Mouse (Mus musculus) gastrocnemius, postnatal 14 days (tissue): ENCODE results near the gene Pole3. TPM values are rescaled to one million over a fixed set of nuclear protein-coding genes. Genes with fewer than 3 reads are reported as not detected.

Experiments used
- DNase-seq: peaks from one replicate; pipeline ENCODE4 v3.0.0; 2021; ENCODE audit warnings: mixed read lengths
- intact Hi-C: fragments of 180-260 bp; cut with DNase I; formaldehyde crosslinking; loops from one replicate; pipeline ENCODE4 v1.15.1; 2025; ENCODE audit warnings: low total_unique reads
- long read RNA-seq, 2 experiments: library from polyadenylated mRNA; stranded (forward); transcript quantifications; one replicate each; pipeline ENCODE4 v2.0.0; 2021
- total RNA-seq, 2 experiments: library from RNA; stranded (reverse); gene quantifications; 2 replicates each; pipeline ENCODE4 v1.2.3; 2021

Pole3 gene
- 10 to 100 TPM; 15.8 to 16.9 TPM for total RNA-seq
- long read RNA-seq, experiment 1, transcript Pole3-201 (4 exons, 1,805 nt) = major isoform, 16 of 19 reads
- long read RNA-seq, experiment 1, partial matches to known transcripts = 1 of 19 reads
- long read RNA-seq, experiment 1, other reads (novel, unspliced or antisense) = 2 of 19 reads
- long read RNA-seq, experiment 2, transcript Pole3-201 (4 exons, 1,805 nt) = major isoform, 14 of 15 reads
- long read RNA-seq, experiment 2, partial matches to known transcripts = 1 of 15 reads
- long read RNA-seq, experiment 2, other reads (novel, unspliced or antisense) = 0 of 15 reads

DNA sequence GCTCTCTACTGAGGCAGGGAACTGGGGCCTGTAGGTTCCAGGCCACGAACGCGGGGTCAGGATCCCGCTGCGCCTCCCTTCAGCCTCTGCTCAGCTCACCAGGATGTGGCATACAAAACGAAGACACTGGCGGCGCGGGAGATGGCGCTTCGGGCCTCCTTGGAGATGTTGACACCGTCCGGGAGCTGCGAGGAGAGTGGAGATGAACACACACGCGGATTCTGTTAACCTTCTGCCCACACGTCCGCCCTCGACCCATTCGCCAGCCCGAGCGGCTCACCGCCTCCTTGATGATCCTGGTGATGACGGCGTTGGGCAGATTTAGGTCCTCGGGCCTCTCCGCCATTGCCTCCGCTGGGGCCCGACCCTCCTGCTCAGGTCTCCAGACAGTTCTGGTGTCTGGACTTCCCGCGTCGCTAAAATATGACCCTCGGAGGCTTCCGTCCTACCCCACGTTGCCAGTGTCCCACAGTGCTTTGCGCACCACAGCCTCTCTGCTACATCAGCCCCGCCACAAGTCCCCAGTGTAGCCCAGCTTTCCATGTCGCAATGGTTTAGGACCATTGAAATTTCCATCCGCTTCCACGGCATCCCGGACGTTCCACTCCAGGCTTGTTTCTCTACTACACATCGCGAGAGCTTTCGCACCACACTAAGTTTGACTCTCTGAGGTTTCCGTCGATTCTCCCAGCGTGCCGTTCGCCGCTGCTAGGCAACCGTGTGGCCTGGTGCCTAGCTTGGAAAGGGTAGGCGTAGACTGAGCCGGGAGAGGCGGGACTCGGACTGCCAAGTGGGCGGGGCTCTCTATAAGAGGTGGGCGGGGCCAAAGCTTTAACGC, at the start of gene Pole3, which contains the start of gene 4933430I17Rik:
TSS of gene Pole3 (minus strand) at position 418 of the 838 bp plus-strand sequence.
TSS of gene 4933430I17Rik (plus strand) at position 719 of the 838 bp plus-strand sequence.
- intact Hi-C loops = no loop called here
- DNase-seq = peak; percentile 99

- intact Hi-C loops = no loop called here
- DNase-seq = no peak
Measured at GRCm38 (mm10) chr4:62570029-62570428, 45.2 kb upstream of the Pole3 start.

GRCm38 (mm10) chr4:62569603-62570002, 44.7 kb upstream of the Pole3 start:
- no peak for DNase-seq
- intact Hi-C loops = no loop called here

DNA sequence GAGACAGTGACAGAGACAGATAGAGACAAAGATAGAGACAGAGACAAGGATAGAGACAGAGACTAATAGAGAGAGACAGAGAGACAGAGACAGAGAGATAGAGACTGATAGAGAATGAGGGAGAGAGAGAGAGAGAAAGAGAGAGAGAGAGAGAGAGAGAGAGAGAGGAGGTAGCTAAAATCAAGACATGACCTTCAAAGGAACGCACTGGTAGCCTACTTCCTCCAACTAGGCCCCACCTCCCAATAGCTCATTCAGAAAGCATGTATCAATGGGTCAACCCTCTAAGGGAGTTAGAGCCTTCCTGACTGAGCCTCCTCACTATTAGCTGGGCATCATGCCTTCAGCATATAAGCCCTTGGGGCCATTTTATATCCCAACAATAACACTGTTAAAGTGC, 43.5 kb upstream of the Pole3 start:
- intact Hi-C loops = no loop called here
- DNase-seq = no peak

DNA sequence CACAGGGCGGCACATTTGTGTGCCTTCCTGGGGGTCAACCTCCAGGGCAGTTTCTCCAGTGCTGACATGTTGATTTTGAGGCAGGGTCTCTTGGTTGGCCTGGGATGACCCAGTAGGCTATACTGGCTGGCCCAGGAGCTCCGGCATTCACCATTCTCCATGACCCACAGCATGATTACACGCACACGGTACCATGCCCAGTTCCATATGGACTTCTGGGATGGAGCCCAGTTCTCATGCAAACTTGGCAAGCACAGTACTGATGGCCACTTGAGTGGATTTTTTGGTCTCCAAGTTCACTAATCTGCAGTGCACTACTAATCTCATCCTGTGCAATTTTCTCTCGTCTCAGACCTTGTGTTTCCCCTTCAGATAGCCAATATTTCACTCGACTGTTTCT, 42.8 kb upstream of the Pole3 start:
- DNase-seq = no peak
- intact Hi-C loops = no loop called here

DNA sequence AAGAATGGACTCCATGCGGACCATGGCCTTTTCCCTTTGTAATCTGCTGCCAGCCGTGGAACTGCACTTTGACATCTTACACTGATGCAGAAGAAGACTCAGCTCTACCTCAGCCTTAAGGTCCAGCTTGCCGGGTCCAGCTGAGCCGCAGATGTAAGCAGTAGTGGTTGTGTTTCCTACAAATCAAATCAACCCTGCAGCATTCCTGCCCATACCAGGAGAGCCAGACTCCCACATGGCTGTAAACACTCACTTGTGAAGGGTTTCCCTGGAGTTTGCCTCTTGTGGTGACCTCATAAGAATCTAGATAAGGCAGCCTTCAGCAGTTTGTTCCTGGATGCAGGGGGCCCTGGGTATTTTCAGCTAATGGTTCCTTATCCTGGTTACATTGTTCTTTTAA, 41.7 kb upstream of the Pole3 start:
- intact Hi-C loops = no loop called here
- DNase-seq = no peak

GRCm38 (mm10) chr4:62562006-62562405, 37.1 kb upstream of the Pole3 start:
- intact Hi-C loops = loop anchor here (5.0 kb wide), 1 partner anchor 200 kb away; no protein-coding TSS in a partner anchor
- DNase-seq = no peak

DNA sequence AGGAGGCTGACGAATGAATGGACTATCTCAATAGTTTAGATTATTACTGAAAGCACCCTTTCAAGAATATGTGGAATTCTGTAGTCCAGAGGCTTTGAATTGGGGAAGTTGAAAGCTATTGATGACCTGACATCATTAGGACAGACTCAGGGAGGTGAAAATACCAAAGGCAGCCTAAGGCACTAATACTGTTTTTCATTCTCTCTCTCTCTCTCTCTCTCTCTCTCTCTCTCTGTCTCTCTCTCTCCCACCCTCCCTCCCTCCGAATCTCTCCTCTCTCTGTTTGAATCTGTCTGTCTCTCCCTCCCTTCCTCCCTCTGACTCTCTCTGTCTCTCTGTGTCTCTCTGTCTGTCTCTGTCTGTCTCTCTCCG, 36.7 kb upstream of the Pole3 start:
- intact Hi-C loops = loop anchor here (2.0 to 5.0 kb wide), 2 partner anchors 133 to 201 kb away; no protein-coding TSS in a partner anchor

GRCm38 (mm10) chr4:62560963-62561629, 36.2 kb upstream of the Pole3 start:
- intact Hi-C loops = loop anchor here (2.0 to 5.0 kb wide), 2 partner anchors 134 to 201 kb away; no protein-coding TSS in a partner anchor
- peak; percentile 52 for DNase-seq

More for the DNA sequence above, 36.7 kb upstream of the Pole3 start:
- DNase-seq = no peak

GRCm38 (mm10) chr4:62559797-62560329, 35.0 kb upstream of the Pole3 start, which contains the start of gene Rgs3:
Gene Rgs3, plus strand, starts transcription at chr4:62559847.
- intact Hi-C loops = loop anchor here (2.0 to 5.0 kb wide), 2 partner anchors 135 to 202 kb away; no protein-coding TSS in a partner anchor

DNA sequence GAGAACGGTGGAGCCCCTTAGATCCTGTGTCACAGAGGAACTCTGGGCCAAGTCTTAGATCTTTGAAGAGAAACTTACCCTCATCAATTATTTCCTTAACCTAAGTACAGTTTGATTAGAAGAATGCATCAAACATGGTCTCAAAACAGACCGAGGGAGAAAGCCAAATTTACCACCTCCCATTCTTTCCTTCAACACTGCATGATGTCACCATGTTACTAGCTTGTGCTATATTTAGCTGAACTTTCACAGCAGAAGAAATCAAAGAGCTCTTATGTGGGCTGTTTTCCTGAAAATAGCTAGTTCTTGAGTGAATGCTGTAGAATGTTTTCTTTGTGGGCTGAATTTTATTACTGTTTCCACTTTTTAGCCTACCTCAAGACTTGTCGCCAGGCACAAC, 32.6 kb upstream of the Pole3 start:
- DNase-seq = no peak
- intact Hi-C loops = no loop called here

More at GRCm38 (mm10) chr4:62559797-62560329, 35.0 kb upstream of the Pole3 start, which contains the start of gene Rgs3:
- DNase-seq = no peak

GRCm38 (mm10) chr4:62551966-62552365, 27.1 kb upstream of the Pole3 start:
- intact Hi-C loops = no loop called here
- no peak for DNase-seq

DNA sequence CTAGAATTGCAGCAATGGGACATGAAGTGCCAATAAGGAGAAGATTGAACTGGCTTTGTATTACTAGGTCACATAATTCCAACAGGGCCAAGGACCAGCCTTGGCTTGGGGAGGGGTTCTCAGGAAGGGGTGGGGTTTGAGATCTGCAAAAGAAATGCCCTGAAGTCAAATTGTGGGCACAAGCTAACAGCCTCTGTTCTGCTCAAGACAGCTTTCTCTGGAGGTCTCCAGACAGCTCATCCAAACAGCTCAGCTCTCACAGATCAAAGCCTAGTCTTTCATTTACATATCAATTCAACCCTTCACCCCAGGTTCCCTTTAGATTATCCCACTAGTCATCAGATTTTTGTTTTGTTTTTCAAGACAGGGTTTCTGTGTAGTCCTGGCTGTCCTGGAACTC, 19.9 kb upstream of the Pole3 start:
- no peak for DNase-seq
- intact Hi-C loops = no loop called here

DNA sequence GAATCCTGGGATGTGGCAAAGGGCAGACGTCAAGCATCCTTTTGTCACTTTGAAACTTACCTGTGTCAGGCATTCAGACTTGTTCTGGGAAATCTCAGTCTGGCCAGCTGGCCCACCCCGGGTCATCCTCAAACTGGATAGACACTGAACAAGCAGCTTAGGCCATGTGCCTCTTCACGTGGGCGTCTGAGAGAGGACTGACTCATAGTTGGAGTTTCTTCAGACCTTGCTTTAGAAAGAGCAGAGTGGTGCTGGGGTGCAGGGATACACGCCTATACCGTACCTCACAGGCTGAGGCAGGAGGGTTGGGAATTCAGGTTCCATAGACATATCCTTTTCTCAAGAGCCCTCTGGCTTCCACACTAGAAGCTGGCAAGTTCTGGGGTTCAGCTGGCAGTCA, 18.9 kb upstream of the Pole3 start:
- intact Hi-C loops = no loop called here
- DNase-seq = no peak

GRCm38 (mm10) chr4:62541802-62542201, 16.9 kb upstream of the Pole3 start:
- no peak for DNase-seq
- intact Hi-C loops = no loop called here

DNA sequence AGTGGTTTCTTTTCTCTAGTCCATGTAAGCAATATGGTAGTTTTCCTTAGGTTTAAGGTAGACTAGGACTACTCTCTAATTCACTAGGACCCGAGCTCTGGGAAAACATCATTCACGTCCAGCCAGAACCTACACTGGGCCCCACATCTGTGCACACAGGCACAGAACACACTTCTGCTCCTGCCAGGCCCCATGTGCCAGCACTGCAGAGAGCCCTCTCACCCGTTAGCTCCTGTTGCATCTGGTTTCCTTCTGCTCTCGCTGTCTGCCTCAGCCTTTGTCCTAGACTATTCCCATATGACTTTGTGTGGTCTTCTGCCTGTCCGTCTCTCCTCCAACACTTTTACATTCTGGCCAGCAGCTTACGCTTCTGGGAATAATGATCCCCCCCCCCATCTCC, 8.9 kb upstream of the Pole3 start:
- no peak for DNase-seq
- intact Hi-C loops = no loop called here

- intact Hi-C loops = no loop called here
- DNase-seq = no peak
Measured at GRCm38 (mm10) chr4:62527655-62528054, 2.8 kb upstream of the Pole3 start.

DNA sequence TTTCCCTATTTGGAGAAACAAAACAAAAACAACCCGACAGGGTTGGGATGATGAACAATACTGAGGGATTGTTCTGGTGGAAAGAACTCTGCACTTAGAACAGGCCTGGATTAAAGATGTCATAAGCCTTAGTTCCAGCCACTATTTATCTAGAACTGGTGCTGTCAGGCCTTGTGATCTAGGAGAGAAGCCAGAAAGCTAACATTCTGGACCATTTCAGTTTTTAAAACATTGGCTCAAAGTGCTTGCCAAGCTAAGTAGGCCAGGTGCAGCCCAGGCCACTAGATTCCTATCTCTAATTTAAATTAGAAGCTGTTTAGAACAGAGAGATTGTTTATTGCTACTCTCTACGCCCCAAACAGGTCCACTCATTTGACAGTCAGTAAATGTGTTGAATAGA, 1.4 kb upstream of the Pole3 start:
- no peak for DNase-seq
- intact Hi-C loops = no loop called here

GRCm38 (mm10) chr4:62525489-62525811, 582 bp upstream of the Pole3 start:
- DNase-seq = no peak
- intact Hi-C loops = no loop called here

- intact Hi-C loops = no loop called here
- no peak for DNase-seq
Measured at GRCm38 (mm10) chr4:62520892-62521400, 3.9 kb downstream of the Pole3 start.
